17 mouse cellular contexts compared by ENCODE assay signal in the genomic region with DNA sequence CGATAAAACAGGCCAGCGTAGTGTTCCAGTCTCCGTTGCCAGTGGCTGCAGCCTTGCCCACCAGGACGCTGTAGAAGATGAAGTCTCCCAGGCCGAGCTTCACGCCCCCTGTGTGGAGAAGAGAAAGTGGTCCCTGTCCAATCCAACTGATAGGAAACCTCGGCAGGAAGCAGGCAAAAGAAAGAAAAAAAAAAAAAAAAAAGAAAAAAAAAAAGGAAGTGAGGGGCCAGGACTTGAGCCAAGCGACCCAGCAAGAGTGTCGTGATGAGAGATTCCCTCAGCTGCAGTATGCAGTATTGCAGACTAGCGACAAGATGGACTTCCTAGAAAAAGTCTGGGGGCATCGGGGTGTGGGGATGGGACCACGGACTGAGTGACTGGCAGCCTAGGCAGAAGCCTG.
"Had no signal": no experiment of that assay in that cellular context is flagged by ENCODE, and none has a peak within 500 bp of the region (broad histone marks: within the 10 kb centered on the region; RNA-seq: fewer than 3 reads in every experiment).

No protein-coding gene starts in this region.

- H3K4me2 ChIP-seq: lung, embryonic 14.5 days; midbrain, embryonic 12.5 days; neural tube, embryonic 13.5 days; neural tube, embryonic 15.5 days; stomach, embryonic 15.5 days had no signal

- ATAC-seq: midbrain, embryonic 16.5 days had no signal

- DNase-seq: lung, adult 18-20 months; lung, embryonic 14.5 days; lung, postnatal 10 days; lung, postnatal 4 days; midbrain, embryonic 14.5 days; right cerebral cortex, postnatal 14 days; thymus, adult 2 months; thymus, postnatal 25 days; thymus, postnatal 4 days had no signal

- H3K36me3 ChIP-seq: midbrain, embryonic 10.5 days; midbrain, embryonic 12.5 days; neural tube, embryonic 15.5 days; stomach, embryonic 15.5 days had no signal

- H3K27ac ChIP-seq: midbrain, embryonic 10.5 days; midbrain, embryonic 12.5 days; neural tube, embryonic 13.5 days; neural tube, embryonic 15.5 days; stomach, embryonic 15.5 days; stomach, postnatal 0 days had no signal

- H3K9ac ChIP-seq: lung, embryonic 14.5 days; midbrain, embryonic 12.5 days; neural tube, embryonic 13.5 days; neural tube, embryonic 15.5 days; stomach, embryonic 15.5 days had no signal

- H3K4me3 ChIP-seq: midbrain, embryonic 10.5 days; midbrain, embryonic 12.5 days; myocyte; neural tube, embryonic 13.5 days; neural tube, embryonic 15.5 days; stomach, embryonic 15.5 days had no signal

- H3K9me3 ChIP-seq: midbrain, embryonic 10.5 days; midbrain, embryonic 12.5 days; neural tube, embryonic 13.5 days; neural tube, embryonic 15.5 days; stomach, embryonic 15.5 days had no signal

- H3K27me3 ChIP-seq: midbrain, embryonic 12.5 days; neural tube, embryonic 13.5 days; neural tube, embryonic 15.5 days; stomach, embryonic 15.5 days had no signal
